Mouse (Mus musculus) brain, embryonic 14.5 days (tissue): Measurements from ENCODE around the gene Scgb2b24.

Experiments
- CTCF ChIP-seq: fragments of 200-500 bp; IDR thresholded peaks from 2 replicates; pipeline ENCODE4 v1.5.1; 2012; ENCODE audit warnings: inconsistent platforms, mild to moderate bottlenecking, moderate library complexity, borderline replicate concordance; ENCODE audit not compliant: insufficient read depth, insufficient read length; ENCODE audit errors: extremely low read depth
- POLR2A ChIP-seq: fragments of 200-500 bp; IDR thresholded peaks from 2 replicates; pipeline ENCODE4 v1.6.1; 2012; ENCODE audit warnings: mild to moderate bottlenecking, inconsistent platforms, borderline replicate concordance; ENCODE audit not compliant: poor library complexity, insufficient read depth, insufficient read length, severe bottlenecking; ENCODE audit errors: extremely low read depth

GRCm38 (mm10) chr7:33689864-33690263 is 49.2 kb downstream of the Scgb2b24 start:
- TF ChIP-seq CTCF (no peak), POLR2A (no peak)
